Mouse (Mus musculus): Measurements from ENCODE around the gene Tnn. TPM values are rescaled to one million over a fixed set of nuclear protein-coding genes. Genes with fewer than 3 reads are reported as not detected.

The Tnn gene
- polyA plus RNA-seq, 1 experiment, result 5.2 TPM

DNA sequence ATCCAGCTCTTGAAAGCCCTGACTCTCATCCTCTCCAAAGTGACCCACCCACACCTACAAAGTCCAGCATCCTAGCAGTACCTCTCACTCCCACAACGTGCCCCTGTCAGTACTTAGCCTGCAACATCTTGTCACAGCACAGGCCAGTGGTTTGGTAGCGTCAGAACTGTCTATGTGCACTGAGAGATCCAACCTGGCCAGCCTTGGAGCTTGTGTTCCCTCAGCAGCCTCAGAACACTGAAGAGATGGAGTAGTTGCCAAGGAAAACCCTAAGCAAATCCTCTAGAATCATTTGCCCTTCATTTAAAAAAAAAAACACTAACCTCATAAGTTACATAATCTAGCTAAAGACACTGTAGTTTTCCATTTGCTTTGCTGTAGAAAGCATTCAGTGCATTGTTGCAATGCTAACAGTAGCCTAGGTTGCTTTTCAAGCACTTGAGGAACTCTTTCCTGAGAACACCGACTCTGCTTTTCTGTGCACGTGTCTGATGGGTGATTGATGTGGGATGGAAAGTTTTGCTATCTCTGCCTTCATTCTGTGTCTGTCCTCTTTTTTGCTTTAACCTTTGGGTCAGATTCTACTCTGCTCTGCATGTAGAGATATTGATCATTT is 19.8 kb downstream of the Tnn start:
- no peaks in the 10 kb centered on the region for H3K36me3 ChIP-seq (ENCODE audit: control insufficient read depth, insufficient read depth, low read length)
- H3K4me1 ChIP-seq (ENCODE audit: control insufficient read depth, insufficient read depth, low read length), result no peaks in the 10 kb centered on the region; the same call in 1 of the 2 replicates
- H3K4me3 ChIP-seq (ENCODE audit: insufficient read depth, low read depth, low read length), result peak overlapping the region; percentile 22; the same call in 1 of the 2 replicates
- 53% methylated on average over 4 of the region's 4 CpGs for WGBS
- TF ChIP-seq POLR2A (IDR thresholded peaks at IDR 0.05; ENCODE audit: low read depth, low read length), result no peak
- TF ChIP-seq CTCF (conservative IDR thresholded peaks at IDR 0.05; ENCODE audit: insufficient read depth, insufficient read length, low read depth, low read length), result no peak
- H3K27me3 ChIP-seq (replicated peaks; ENCODE audit: control insufficient read depth, insufficient read depth, low read length), result no peaks in the 10 kb centered on the region
- peak overlapping the region; percentile 37 for H3K27ac ChIP-seq (ENCODE audit: insufficient read depth, low read depth, low read length)
- DNase-seq, result peak; percentile 8

- no peaks in the 10 kb centered on the region for H3K36me3 ChIP-seq (ENCODE audit: control insufficient read depth, insufficient read depth, low read length)
- no peak overlapping the region for H3K4me3 ChIP-seq (ENCODE audit: insufficient read depth, low read depth, low read length)
- no peaks in the 10 kb centered on the region for H3K27me3 ChIP-seq (replicated peaks; ENCODE audit: control insufficient read depth, insufficient read depth, low read length)
- no peak for DNase-seq
- WGBS, result 86% methylated on average over 2 of the region's 2 CpGs
- no peaks in the 10 kb centered on the region for H3K4me1 ChIP-seq (ENCODE audit: control insufficient read depth, insufficient read depth, low read length)
- no peak for TF ChIP-seq POLR2A (IDR thresholded peaks at IDR 0.05; ENCODE audit: low read depth, low read length)
- no peak for TF ChIP-seq CTCF (conservative IDR thresholded peaks at IDR 0.05; ENCODE audit: insufficient read depth, insufficient read length, low read depth, low read length)
- H3K27ac ChIP-seq (ENCODE audit: insufficient read depth, low read depth, low read length), result no peak overlapping the region
Measured at GRCm38 (mm10) chr1:160123957-160124356, 29.4 kb downstream of the Tnn start.

GRCm38 (mm10) chr1:160108604-160109003 is 44.8 kb downstream of the Tnn start:
- H3K4me3 ChIP-seq (ENCODE audit: insufficient read depth, low read depth, low read length), result no peak overlapping the region
- WGBS, result 68% methylated on average over 2 of the region's 2 CpGs
- H3K4me1 ChIP-seq (ENCODE audit: control insufficient read depth, insufficient read depth, low read length), result no peaks in the 10 kb centered on the region
- no peaks in the 10 kb centered on the region for H3K36me3 ChIP-seq (ENCODE audit: control insufficient read depth, insufficient read depth, low read length)
- H3K27me3 ChIP-seq (replicated peaks; ENCODE audit: control insufficient read depth, insufficient read depth, low read length), result no peaks in the 10 kb centered on the region; the same call in 1 of the 2 replicates
- H3K27ac ChIP-seq (ENCODE audit: insufficient read depth, low read depth, low read length), result no peak overlapping the region
- no peak for TF ChIP-seq POLR2A (IDR thresholded peaks at IDR 0.05; ENCODE audit: low read depth, low read length)
- TF ChIP-seq CTCF (conservative IDR thresholded peaks at IDR 0.05; ENCODE audit: insufficient read depth, insufficient read length, low read depth, low read length), result no peak
- no peak for DNase-seq

DNA sequence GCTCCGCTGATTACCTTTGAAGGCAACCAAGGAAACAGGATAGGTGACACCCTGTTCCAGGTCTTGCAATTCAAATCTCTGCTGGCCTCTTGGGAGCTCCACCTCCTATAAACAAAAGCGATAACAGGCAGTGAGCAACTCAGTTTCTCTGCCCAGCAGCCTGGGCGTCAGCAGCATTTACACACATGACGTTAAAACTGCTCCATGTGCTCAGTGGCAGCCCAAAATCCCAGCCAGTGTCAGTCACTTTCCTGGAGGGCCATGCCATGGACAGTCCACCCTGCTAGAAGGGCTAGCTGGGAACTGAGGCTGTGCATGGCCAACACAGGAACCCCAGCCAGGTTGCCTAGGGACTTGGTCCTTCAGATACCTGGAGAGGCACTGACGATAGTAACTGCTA is 48.0 kb downstream of the Tnn start:
- no peak overlapping the region for H3K27ac ChIP-seq (ENCODE audit: insufficient read depth, low read depth, low read length)
- no peaks in the 10 kb centered on the region for H3K4me1 ChIP-seq (ENCODE audit: control insufficient read depth, insufficient read depth, low read length)
- no peak for TF ChIP-seq POLR2A (IDR thresholded peaks at IDR 0.05; ENCODE audit: low read depth, low read length)
- no peak for TF ChIP-seq CTCF (conservative IDR thresholded peaks at IDR 0.05; ENCODE audit: insufficient read depth, insufficient read length, low read depth, low read length)
- no peak overlapping the region for H3K4me3 ChIP-seq (ENCODE audit: insufficient read depth, low read depth, low read length)
- no peaks in the 10 kb centered on the region for H3K36me3 ChIP-seq (ENCODE audit: control insufficient read depth, insufficient read depth, low read length)
- no peaks in the 10 kb centered on the region for H3K27me3 ChIP-seq (replicated peaks; ENCODE audit: control insufficient read depth, insufficient read depth, low read length)
- WGBS, result 89% methylated on average over 5 of the region's 5 CpGs
- DNase-seq, result no peak

- no peaks in the 10 kb centered on the region for H3K4me1 ChIP-seq (ENCODE audit: control insufficient read depth, insufficient read depth, low read length)
- no peak overlapping the region for H3K4me3 ChIP-seq (ENCODE audit: insufficient read depth, low read depth, low read length)
- WGBS, result 68% methylated on average over 5 of the region's 5 CpGs
- no peak overlapping the region for H3K27ac ChIP-seq (ENCODE audit: insufficient read depth, low read depth, low read length)
- DNase-seq, result no peak
- TF ChIP-seq CTCF (conservative IDR thresholded peaks at IDR 0.05; ENCODE audit: insufficient read depth, insufficient read length, low read depth, low read length) (no peak), POLR2A (IDR thresholded peaks at IDR 0.05; ENCODE audit: low read depth, low read length) (no peak)
- H3K27me3 ChIP-seq (replicated peaks; ENCODE audit: control insufficient read depth, insufficient read depth, low read length), result no peaks in the 10 kb centered on the region
- no peaks in the 10 kb centered on the region for H3K36me3 ChIP-seq (ENCODE audit: control insufficient read depth, insufficient read depth, low read length)
Measured at GRCm38 (mm10) chr1:160100996-160101395, 52.4 kb downstream of the Tnn start.

GRCm38 (mm10) chr1:160099659-160100302 is 53.6 kb downstream of the Tnn start:
- no peak for DNase-seq
- H3K36me3 ChIP-seq (ENCODE audit: control insufficient read depth, insufficient read depth, low read length), result no peaks in the 10 kb centered on the region
- 89% methylated on average over 5 of the region's 5 CpGs for WGBS
- no peak overlapping the region for H3K4me3 ChIP-seq (ENCODE audit: insufficient read depth, low read depth, low read length)
- no peak for TF ChIP-seq POLR2A (IDR thresholded peaks at IDR 0.05; ENCODE audit: low read depth, low read length)
- no peak for TF ChIP-seq CTCF (conservative IDR thresholded peaks at IDR 0.05; ENCODE audit: insufficient read depth, insufficient read length, low read depth, low read length)
- no peak overlapping the region for H3K27ac ChIP-seq (ENCODE audit: insufficient read depth, low read depth, low read length)
- no peaks in the 10 kb centered on the region for H3K4me1 ChIP-seq (ENCODE audit: control insufficient read depth, insufficient read depth, low read length)
- H3K27me3 ChIP-seq (replicated peaks; ENCODE audit: control insufficient read depth, insufficient read depth, low read length), result no peaks in the 10 kb centered on the region

- no peaks in the 10 kb centered on the region for H3K27me3 ChIP-seq (replicated peaks; ENCODE audit: control insufficient read depth, insufficient read depth, low read length)
- no peaks in the 10 kb centered on the region for H3K4me1 ChIP-seq (ENCODE audit: control insufficient read depth, insufficient read depth, low read length)
- TF ChIP-seq POLR2A (IDR thresholded peaks at IDR 0.05; ENCODE audit: low read depth, low read length), result no peak
- no peak for TF ChIP-seq CTCF (conservative IDR thresholded peaks at IDR 0.05; ENCODE audit: insufficient read depth, insufficient read length, low read depth, low read length)
- no peaks in the 10 kb centered on the region for H3K36me3 ChIP-seq (ENCODE audit: control insufficient read depth, insufficient read depth, low read length)
- H3K27ac ChIP-seq (ENCODE audit: insufficient read depth, low read depth, low read length), result no peak overlapping the region
- DNase-seq, result no peak
- H3K4me3 ChIP-seq (ENCODE audit: insufficient read depth, low read depth, low read length), result no peak overlapping the region
- 75% methylated on average over 2 of the region's 2 CpGs for WGBS
Measured at GRCm38 (mm10) chr1:160086651-160087050, 66.7 kb downstream of the Tnn start.
